Mouse (Mus musculus): ENCODE measurements around the gene Olfr1368. TPM values are rescaled to one million over a fixed set of nuclear protein-coding genes. Genes with fewer than 3 reads are reported as not detected.

Gene Olfr1368
- not detected in 2 replicates for polyA plus RNA-seq (2021; fragmentation: Nextera tagmentation)
- long read RNA-seq, experiment 1, result 0 reads
- long read RNA-seq, experiment 2, result 0 reads

DNA sequence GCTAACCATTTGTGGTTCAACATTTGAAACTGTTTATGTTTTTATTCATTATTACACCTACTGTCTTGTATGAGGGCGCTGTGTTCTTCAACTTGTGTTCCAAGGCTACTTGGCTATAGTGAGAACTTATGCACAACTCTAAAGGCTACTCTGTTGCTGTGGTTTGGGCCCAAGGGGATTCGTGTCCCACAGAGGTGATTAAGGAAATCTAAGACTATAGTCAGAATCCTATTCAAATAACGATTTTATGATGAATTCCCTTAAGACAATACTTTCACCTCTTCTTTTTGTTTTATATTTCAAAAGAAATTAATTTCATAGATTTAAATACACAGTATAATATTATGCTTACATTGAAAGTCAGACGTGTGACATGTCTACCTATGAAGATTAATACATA is at the start of gene Olfr1368:
TSS of gene Olfr1368 (minus strand) at position 101 of the 400 bp plus-strand sequence.

DNA sequence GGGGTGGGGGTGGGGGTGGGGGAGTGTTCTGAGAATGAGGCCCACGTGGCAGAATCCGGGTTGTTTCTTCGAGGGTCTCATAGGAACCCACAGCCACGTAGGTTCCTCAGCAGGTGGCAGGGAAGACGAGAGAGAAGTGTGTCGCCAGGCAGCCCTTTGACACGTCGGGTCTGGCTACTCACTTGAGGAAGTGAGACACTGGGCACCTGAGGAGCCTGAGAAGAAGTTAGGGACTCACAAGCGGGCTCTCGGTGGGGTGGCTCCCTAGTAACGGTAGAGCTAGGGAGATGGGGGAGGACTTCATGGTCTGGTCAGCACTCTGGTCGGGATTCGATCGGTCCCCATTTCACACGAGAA is 33.7 kb upstream of the Olfr1368 start, which contains the start of gene Trim27:
TSS of gene Trim27 (plus strand) at position 79 of the 357 bp plus-strand sequence.

GRCm38 (mm10) chr13:21129339-21129738 is 16.3 kb downstream of the Olfr1368 start, which contains the start of gene Olfr263:
Olfr263 (plus strand) TSS chr13:21129639.

DNA sequence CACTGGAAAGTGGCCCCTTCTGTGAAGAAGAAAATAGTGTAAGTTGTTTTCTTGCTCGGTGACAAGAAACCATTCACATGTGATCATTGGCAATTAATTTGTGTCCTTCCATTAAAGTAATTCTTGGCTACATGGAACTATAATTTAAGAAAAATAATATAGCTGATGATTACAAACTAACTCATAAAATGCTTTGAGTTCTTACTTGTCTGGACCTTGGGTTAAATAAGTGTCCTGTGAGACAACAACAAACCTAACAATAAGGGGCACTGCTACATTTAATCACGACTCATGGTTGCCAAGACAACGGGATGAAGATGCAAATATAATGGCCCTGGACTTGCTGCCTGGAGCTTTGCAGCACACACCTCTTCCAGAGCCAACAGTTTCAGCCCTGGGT is 34.5 kb downstream of the Olfr1368 start, which contains the start of gene Olfr1369-ps1:
TSS of gene Olfr1369-ps1 (plus strand) at position 301 of the 400 bp plus-strand sequence.

Other genes with a start within 250 kb of the Olfr1368 start
- gene Olfr1370, start 70.9 kb downstream of the Olfr1368 start, polyA plus RNA-seq (2021; fragmentation: Nextera tagmentation), result not detected in 2 replicates
- gene Olfr1369-ps1, start 34.4 kb downstream of the Olfr1368 start, polyA plus RNA-seq (2021; fragmentation: Nextera tagmentation), result 0.06 TPM in 1 of 2 replicates, not detected in the other
- not detected in 2 replicates for gene Olfr263, start 16.2 kb downstream of the Olfr1368 start, polyA plus RNA-seq (2021; fragmentation: Nextera tagmentation)
- 36.6 and 42.5 TPM in 2 replicates for gene Trim27, start 33.6 kb upstream of the Olfr1368 start, polyA plus RNA-seq (2021; fragmentation: Nextera tagmentation)
- gene Gpx5, start 146.9 kb upstream of the Olfr1368 start, polyA plus RNA-seq (2021; fragmentation: Nextera tagmentation), result not detected in 2 replicates
- not detected in 2 replicates for gene Gpx6, start 166.3 kb upstream of the Olfr1368 start, polyA plus RNA-seq (2021; fragmentation: Nextera tagmentation)
- not detected in 2 replicates for gene Olfr1367, start 201.0 kb upstream of the Olfr1368 start, polyA plus RNA-seq (2021; fragmentation: Nextera tagmentation)
- 5.1 and 5.6 TPM in 2 replicates for gene Zscan12, start 217.0 kb upstream of the Olfr1368 start, polyA plus RNA-seq (2021; fragmentation: Nextera tagmentation)

Measured in layer of hippocampus, adult 6 months (tissue).